Mouse (Mus musculus): ENCODE data around the gene Arrdc2. TPM values are rescaled to one million over a fixed set of nuclear protein-coding genes. Genes with fewer than 3 reads are reported as not detected.

The Arrdc2 gene
- total and polyA plus RNA-seq, 2 experiments, result 25.7 to 33.8 TPM

DNA sequence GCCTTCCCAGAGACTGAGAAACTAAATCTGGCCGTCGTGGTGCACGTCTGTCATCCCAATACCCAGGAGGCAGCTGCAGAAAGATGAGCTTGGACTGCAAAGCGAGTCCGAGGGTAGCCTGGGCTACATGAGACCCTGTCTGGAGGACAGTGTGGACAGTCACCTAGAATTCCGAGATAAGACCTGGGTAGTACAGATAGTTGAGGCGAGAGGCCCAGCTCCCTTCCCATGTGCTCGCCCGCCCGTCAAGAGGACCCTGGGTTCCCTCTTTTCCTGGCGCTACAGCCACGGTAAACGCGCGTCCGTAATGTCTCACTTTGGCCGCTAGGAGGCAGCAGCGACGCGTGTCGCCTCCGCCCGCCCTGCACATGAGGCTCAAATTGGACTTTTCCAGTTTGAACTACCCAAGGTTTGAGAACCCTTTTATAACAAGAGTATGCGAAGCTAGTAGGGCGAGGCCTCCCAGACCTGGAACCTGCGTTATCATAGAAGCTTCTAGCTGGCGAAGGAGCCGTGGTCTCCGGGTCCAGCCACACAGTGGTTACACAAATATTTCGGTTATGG is 18.0 kb downstream of the Arrdc2 start:
- Histone ChIP-seq H3K27ac (replicated peaks; ENCODE audit: insufficient read depth, low read depth, low read length) (no peak overlapping the region), H3K4me1 (ENCODE audit: control insufficient read depth, insufficient read depth, low read length) (peaks cover 4% of the 10 kb centered on the region; the same call in 1 of the 2 replicates)
- DNase-seq (ENCODE audit: extremely low read depth, low read depth, low spot score), result no peak

GRCm38 (mm10) chr8:70820101-70820935 is 19.2 kb downstream of the Arrdc2 start:
- no peak for TF ChIP-seq POLR2A (IDR thresholded peaks at IDR 0.05; ENCODE audit: extremely low read depth, insufficient read depth, low read length)
- TF ChIP-seq CTCF (IDR thresholded peaks at IDR 0.05; ENCODE audit: low read depth, low read length), result no peak
- no peak for DNase-seq (ENCODE audit: extremely low read depth, low read depth, low spot score)
- Histone ChIP-seq H3K4me1 (ENCODE audit: control insufficient read depth, insufficient read depth, low read length) (peaks cover 4% of the 10 kb centered on the region; the same call in 1 of the 2 replicates), H3K27ac (replicated peaks; ENCODE audit: insufficient read depth, low read depth, low read length) (no peak overlapping the region), H3K79me2 (ENCODE audit: control insufficient read depth, insufficient read depth, low read length) (no peaks in the 10 kb centered on the region), H3K27me3 (ENCODE audit: control insufficient read depth, insufficient read depth, low read length) (no peaks in the 10 kb centered on the region), H3K36me3 (ENCODE audit: control insufficient read depth, insufficient read depth, low read length) (no peaks in the 10 kb centered on the region), H3K9ac (ENCODE audit: low read depth, low read length) (no peak overlapping the region), H3K4me3 (ENCODE audit: insufficient read depth, low read depth, low read length) (no peak overlapping the region)
- WGBS, result 15% methylated on average over 31 of the region's 31 CpGs

More for the DNA sequence above, 18.0 kb downstream of the Arrdc2 start:
- no peaks in the 10 kb centered on the region for H3K79me2 ChIP-seq (ENCODE audit: control insufficient read depth, insufficient read depth, low read length)
- no peaks in the 10 kb centered on the region for H3K36me3 ChIP-seq (ENCODE audit: control insufficient read depth, insufficient read depth, low read length)
- H3K4me3 ChIP-seq (ENCODE audit: insufficient read depth, low read depth, low read length), result no peak overlapping the region
- no peak overlapping the region for H3K9ac ChIP-seq (ENCODE audit: low read depth, low read length)
- TF ChIP-seq CTCF (IDR thresholded peaks at IDR 0.05; ENCODE audit: low read depth, low read length), result peak; percentile 97
- no peak for TF ChIP-seq POLR2A (IDR thresholded peaks at IDR 0.05; ENCODE audit: extremely low read depth, insufficient read depth, low read length)
- WGBS, result 17% methylated on average over 30 of the region's 30 CpGs
- H3K27me3 ChIP-seq (ENCODE audit: control insufficient read depth, insufficient read depth, low read length), result no peaks in the 10 kb centered on the region

GRCm38 (mm10) chr8:70816679-70817078 is 22.8 kb downstream of the Arrdc2 start:
- WGBS, result 8% methylated on average over 30 of the region's 30 CpGs
- TF ChIP-seq CTCF (IDR thresholded peaks at IDR 0.05; ENCODE audit: low read depth, low read length), result no peak
- no peak for TF ChIP-seq POLR2A (IDR thresholded peaks at IDR 0.05; ENCODE audit: extremely low read depth, insufficient read depth, low read length)
- Histone ChIP-seq H3K9ac (ENCODE audit: low read depth, low read length) (peak overlapping the region; percentile 59), H3K4me1 (ENCODE audit: control insufficient read depth, insufficient read depth, low read length) (peaks cover 4% of the 10 kb centered on the region; the same call in 1 of the 2 replicates), H3K27ac (replicated peaks; ENCODE audit: insufficient read depth, low read depth, low read length) (no peak overlapping the region), H3K4me3 (ENCODE audit: insufficient read depth, low read depth, low read length) (peak overlapping the region; percentile 41), H3K79me2 (ENCODE audit: control insufficient read depth, insufficient read depth, low read length) (no peaks in the 10 kb centered on the region), H3K36me3 (ENCODE audit: control insufficient read depth, insufficient read depth, low read length) (no peaks in the 10 kb centered on the region), H3K27me3 (ENCODE audit: control insufficient read depth, insufficient read depth, low read length) (no peaks in the 10 kb centered on the region)
- DNase-seq (ENCODE audit: extremely low read depth, low read depth, low spot score), result peak; percentile 74

DNA sequence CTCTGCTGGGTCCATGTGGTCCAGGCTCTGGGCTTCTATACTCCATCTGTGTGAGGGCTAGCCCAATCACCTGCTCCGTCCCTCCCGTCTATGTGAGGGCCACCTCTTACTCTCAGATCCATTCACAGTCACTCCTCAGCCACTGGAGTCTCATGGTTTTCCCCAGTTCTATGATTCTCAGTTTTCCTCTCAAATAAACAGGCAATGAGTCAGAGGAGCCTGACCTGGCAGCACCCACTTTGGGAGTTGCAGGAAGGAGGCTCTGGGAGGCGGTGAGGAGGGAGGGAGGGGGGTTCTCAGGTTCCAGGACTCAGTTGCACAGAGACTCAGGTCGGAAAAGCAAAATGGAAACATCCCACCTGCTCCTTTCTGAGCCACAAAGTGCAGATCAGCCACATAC is 26.6 kb downstream of the Arrdc2 start:
- Histone ChIP-seq H3K27me3 (ENCODE audit: control insufficient read depth, insufficient read depth, low read length) (no peaks in the 10 kb centered on the region), H3K79me2 (ENCODE audit: control insufficient read depth, insufficient read depth, low read length) (no peaks in the 10 kb centered on the region), H3K4me1 (ENCODE audit: control insufficient read depth, insufficient read depth, low read length) (peaks cover 4% of the 10 kb centered on the region; the same call in 1 of the 2 replicates), H3K9ac (ENCODE audit: low read depth, low read length) (no peak overlapping the region), H3K4me3 (ENCODE audit: insufficient read depth, low read depth, low read length) (no peak overlapping the region), H3K27ac (replicated peaks; ENCODE audit: insufficient read depth, low read depth, low read length) (no peak overlapping the region), H3K36me3 (ENCODE audit: control insufficient read depth, insufficient read depth, low read length) (no peaks in the 10 kb centered on the region)
- TF ChIP-seq POLR2A (IDR thresholded peaks at IDR 0.05; ENCODE audit: extremely low read depth, insufficient read depth, low read length) (no peak), CTCF (IDR thresholded peaks at IDR 0.05; ENCODE audit: low read depth, low read length) (no peak)
- WGBS, result 76% methylated on average over 4 of the region's 4 CpGs
- DNase-seq (ENCODE audit: extremely low read depth, low read depth, low spot score), result no peak

GRCm38 (mm10) chr8:70812055-70812454 is 27.5 kb downstream of the Arrdc2 start:
- Histone ChIP-seq H3K27me3 (ENCODE audit: control insufficient read depth, insufficient read depth, low read length) (no peaks in the 10 kb centered on the region), H3K9ac (ENCODE audit: low read depth, low read length) (no peak overlapping the region), H3K4me3 (ENCODE audit: insufficient read depth, low read depth, low read length) (no peak overlapping the region), H3K27ac (replicated peaks; ENCODE audit: insufficient read depth, low read depth, low read length) (no peak overlapping the region), H3K4me1 (ENCODE audit: control insufficient read depth, insufficient read depth, low read length) (peaks cover 1% of the 10 kb centered on the region; the same call in 1 of the 2 replicates), H3K36me3 (ENCODE audit: control insufficient read depth, insufficient read depth, low read length) (no peaks in the 10 kb centered on the region), H3K79me2 (ENCODE audit: control insufficient read depth, insufficient read depth, low read length) (no peaks in the 10 kb centered on the region)
- TF ChIP-seq CTCF (IDR thresholded peaks at IDR 0.05; ENCODE audit: low read depth, low read length), result no peak
- TF ChIP-seq POLR2A (IDR thresholded peaks at IDR 0.05; ENCODE audit: extremely low read depth, insufficient read depth, low read length), result no peak
- 80% methylated on average over 4 of the region's 4 CpGs for WGBS
- DNase-seq (ENCODE audit: extremely low read depth, low read depth, low spot score), result no peak

All from liver, adult 2 months (tissue).